Mouse (Mus musculus): ENCODE data around the gene Kcnj14.

Kcnj14 gene

GRCm38 (mm10) chr7:45833148-45833790, 8.7 kb upstream of the Kcnj14 start:
- no peak for ATAC-seq (ENCODE audit: insufficient number of reproducible peaks, low FRiP score, low TSS enrichment)

GRCm38 (mm10) chr7:45832428-45832827, 7.8 kb upstream of the Kcnj14 start:
- ATAC-seq (ENCODE audit: insufficient number of reproducible peaks, low FRiP score, low TSS enrichment) = no peak

GRCm38 (mm10) chr7:45831128-45831525, 6.5 kb upstream of the Kcnj14 start:
- no peak for ATAC-seq (ENCODE audit: insufficient number of reproducible peaks, low FRiP score, low TSS enrichment)

- peak; percentile 72; the same call in 1 of the 2 replicates for ATAC-seq (ENCODE audit: insufficient number of reproducible peaks, low FRiP score, low TSS enrichment)
Observed at GRCm38 (mm10) chr7:45830427-45831127, 6.0 kb upstream of the Kcnj14 start, which contains the start of gene Grwd1. Gene Grwd1, minus strand, starts transcription at chr7:45830944.

- no peak for ATAC-seq (ENCODE audit: insufficient number of reproducible peaks, low FRiP score, low TSS enrichment)
Observed at GRCm38 (mm10) chr7:45826631-45827030, 2.0 kb upstream of the Kcnj14 start.

GRCm38 (mm10) chr7:45820913-45821312, 3.7 kb downstream of the Kcnj14 start:
- no peak for ATAC-seq (ENCODE audit: insufficient number of reproducible peaks, low FRiP score, low TSS enrichment)

GRCm38 (mm10) chr7:45819843-45820242, 4.7 kb downstream of the Kcnj14 start:
- ATAC-seq (ENCODE audit: insufficient number of reproducible peaks, low FRiP score, low TSS enrichment) = no peak

- no peak for ATAC-seq (ENCODE audit: insufficient number of reproducible peaks, low FRiP score, low TSS enrichment)
Observed at GRCm38 (mm10) chr7:45815984-45816351, 8.6 kb downstream of the Kcnj14 start.

GRCm38 (mm10) chr7:45815323-45815983, 9.1 kb downstream of the Kcnj14 start:
- no peak for ATAC-seq (ENCODE audit: insufficient number of reproducible peaks, low FRiP score, low TSS enrichment)

- ATAC-seq (ENCODE audit: insufficient number of reproducible peaks, low FRiP score, low TSS enrichment) = no peak
Observed at GRCm38 (mm10) chr7:45814841-45815240, 9.7 kb downstream of the Kcnj14 start.

GRCm38 (mm10) chr7:45813787-45814779, 10.5 kb downstream of the Kcnj14 start, which contains the start of gene Cyth2:
Gene Cyth2, minus strand, starts transcription at chr7:45814581.
- peak; percentile 96 for ATAC-seq (ENCODE audit: insufficient number of reproducible peaks, low FRiP score, low TSS enrichment)

- no peak for ATAC-seq (ENCODE audit: insufficient number of reproducible peaks, low FRiP score, low TSS enrichment)
Observed at GRCm38 (mm10) chr7:45812921-45813320, 11.7 kb downstream of the Kcnj14 start.

GRCm38 (mm10) chr7:45809276-45810075, 15.1 kb downstream of the Kcnj14 start:
- ATAC-seq (ENCODE audit: insufficient number of reproducible peaks, low FRiP score, low TSS enrichment) = no peak

GRCm38 (mm10) chr7:45808471-45808870, 16.1 kb downstream of the Kcnj14 start:
- no peak for ATAC-seq (ENCODE audit: insufficient number of reproducible peaks, low FRiP score, low TSS enrichment)

GRCm38 (mm10) chr7:45805941-45806340, 18.6 kb downstream of the Kcnj14 start:
- no peak for ATAC-seq (ENCODE audit: insufficient number of reproducible peaks, low FRiP score, low TSS enrichment)

- ATAC-seq (ENCODE audit: insufficient number of reproducible peaks, low FRiP score, low TSS enrichment) = no peak
Observed at GRCm38 (mm10) chr7:45802551-45802950, 22.0 kb downstream of the Kcnj14 start.

GRCm38 (mm10) chr7:45801348-45801747, 23.2 kb downstream of the Kcnj14 start:
- peak; percentile 49; the same call in 1 of the 2 replicates for ATAC-seq (ENCODE audit: insufficient number of reproducible peaks, low FRiP score, low TSS enrichment)

- no peak for ATAC-seq (ENCODE audit: insufficient number of reproducible peaks, low FRiP score, low TSS enrichment)
Observed at GRCm38 (mm10) chr7:45800546-45801204, 23.9 kb downstream of the Kcnj14 start.

- ATAC-seq (ENCODE audit: insufficient number of reproducible peaks, low FRiP score, low TSS enrichment) = no peak
Observed at GRCm38 (mm10) chr7:45800001-45800400, 24.6 kb downstream of the Kcnj14 start.

All from cerebellum, adult (tissue).